Mouse (Mus musculus): Measurements from ENCODE around the gene Lrfn3.

GRCm38 (mm10) chr7:30313666-30314320 is 48.8 kb downstream of the Lrfn3 start:
- TF ChIP-seq CTCF (IDR thresholded peaks at IDR 0.05; ENCODE audit: insufficient read depth, low read length): no peak
- TF ChIP-seq POLR2A (IDR thresholded peaks at IDR 0.05; ENCODE audit: borderline replicate concordance, extremely low read depth, low read depth, low read length): no peak

Measured in lung, adult 2 months (tissue).